Mouse (Mus musculus) urinary bladder, postnatal 14 days (tissue): ENCODE results near the gene Pik3ip1.

Experiments
- DNase-seq: peaks from one replicate; pipeline ENCODE4 v3.0.0; 2021; ENCODE audit warnings: low spot score

Pik3ip1 gene

GRCm38 (mm10) chr11:3337173-3337955 lies 7.2 kb downstream of the Pik3ip1 start:
- DNase-seq: peak; percentile 51

DNA sequence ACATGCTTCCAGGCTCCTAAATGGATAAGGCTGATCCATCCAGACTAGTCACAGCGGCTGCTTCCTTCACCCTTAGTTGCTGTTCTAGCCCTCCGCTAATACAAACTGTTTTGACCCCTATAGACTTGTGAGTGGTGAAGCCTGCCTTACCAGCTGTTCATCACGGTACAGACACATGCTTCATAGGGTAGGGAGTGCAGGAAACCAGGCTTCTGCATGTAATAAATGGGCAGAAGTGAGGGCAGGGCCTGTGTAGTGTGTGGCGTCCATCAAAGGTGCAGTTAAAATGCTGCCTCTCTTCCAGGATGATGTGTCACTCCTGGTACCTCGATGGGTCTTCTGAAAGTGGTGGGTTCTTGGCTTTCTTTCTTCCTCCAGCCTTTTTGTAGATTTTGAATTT lies 7.8 kb downstream of the Pik3ip1 start:
- DNase-seq: no peak

- DNase-seq: no peak
These were observed 11.3 kb downstream of the Pik3ip1 start for GRCm38 (mm10) chr11:3341476-3341875.

DNA sequence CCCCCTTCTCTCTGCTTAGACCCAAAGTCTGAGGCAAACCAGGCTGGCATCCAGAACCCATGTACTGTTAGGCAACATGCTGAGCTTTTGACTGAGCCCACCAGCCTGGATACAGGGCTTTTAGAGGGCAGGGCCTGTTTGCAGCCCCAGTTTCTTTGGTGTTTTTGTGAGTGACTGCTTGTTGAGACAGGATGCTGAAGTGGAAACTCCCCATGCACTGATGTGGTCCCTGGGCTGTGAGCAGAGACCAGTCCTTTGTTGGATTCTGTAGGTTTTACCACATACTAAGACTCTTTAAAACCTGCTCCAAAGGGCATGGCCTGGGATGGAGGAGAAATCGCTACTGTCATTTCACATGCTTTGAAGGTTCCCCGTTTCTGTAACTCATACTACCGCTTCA lies 14.7 kb downstream of the Pik3ip1 start:
- DNase-seq: no peak

DNA sequence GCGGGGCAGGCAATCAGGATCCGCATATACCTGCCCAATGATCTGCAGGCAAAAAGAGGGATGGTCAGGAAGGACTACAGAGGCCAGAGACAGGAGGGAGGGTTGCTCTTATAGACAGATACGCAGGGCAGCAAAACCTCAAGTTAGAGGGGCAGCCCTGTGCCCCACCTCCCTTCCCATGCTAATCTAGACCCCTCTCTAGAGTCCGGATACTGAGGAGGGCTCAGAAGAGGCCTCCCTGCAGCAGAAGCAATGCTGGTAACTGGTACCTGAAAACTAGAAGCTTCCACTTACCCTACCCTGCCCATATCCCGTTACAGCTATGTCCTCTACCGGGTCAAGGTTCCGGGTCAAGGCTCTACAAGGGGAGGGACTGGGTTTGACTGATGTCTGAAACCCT lies 16.1 kb downstream of the Pik3ip1 start:
- DNase-seq: no peak

GRCm38 (mm10) chr11:3347091-3347834 lies 17.1 kb downstream of the Pik3ip1 start:
- DNase-seq: peak; percentile 92

DNA sequence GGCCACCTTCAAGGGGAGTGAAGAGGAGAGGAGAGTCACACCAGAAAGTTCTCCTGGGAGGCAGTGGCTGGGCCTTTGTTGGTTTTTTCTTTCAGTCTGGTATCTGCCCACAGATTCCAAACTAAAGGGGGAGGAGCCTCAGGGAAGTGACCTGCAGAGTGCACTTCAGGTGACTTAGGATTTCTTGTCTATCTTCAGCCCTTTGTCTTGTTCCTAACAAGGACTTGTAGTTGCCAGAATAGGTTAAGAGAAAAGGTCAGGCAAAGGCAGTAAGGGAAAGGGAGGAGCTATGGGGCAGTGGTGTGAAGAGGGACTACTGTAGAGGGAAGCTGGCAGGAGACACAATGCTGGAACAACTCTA lies 17.6 kb downstream of the Pik3ip1 start:
- no peak for DNase-seq

DNA sequence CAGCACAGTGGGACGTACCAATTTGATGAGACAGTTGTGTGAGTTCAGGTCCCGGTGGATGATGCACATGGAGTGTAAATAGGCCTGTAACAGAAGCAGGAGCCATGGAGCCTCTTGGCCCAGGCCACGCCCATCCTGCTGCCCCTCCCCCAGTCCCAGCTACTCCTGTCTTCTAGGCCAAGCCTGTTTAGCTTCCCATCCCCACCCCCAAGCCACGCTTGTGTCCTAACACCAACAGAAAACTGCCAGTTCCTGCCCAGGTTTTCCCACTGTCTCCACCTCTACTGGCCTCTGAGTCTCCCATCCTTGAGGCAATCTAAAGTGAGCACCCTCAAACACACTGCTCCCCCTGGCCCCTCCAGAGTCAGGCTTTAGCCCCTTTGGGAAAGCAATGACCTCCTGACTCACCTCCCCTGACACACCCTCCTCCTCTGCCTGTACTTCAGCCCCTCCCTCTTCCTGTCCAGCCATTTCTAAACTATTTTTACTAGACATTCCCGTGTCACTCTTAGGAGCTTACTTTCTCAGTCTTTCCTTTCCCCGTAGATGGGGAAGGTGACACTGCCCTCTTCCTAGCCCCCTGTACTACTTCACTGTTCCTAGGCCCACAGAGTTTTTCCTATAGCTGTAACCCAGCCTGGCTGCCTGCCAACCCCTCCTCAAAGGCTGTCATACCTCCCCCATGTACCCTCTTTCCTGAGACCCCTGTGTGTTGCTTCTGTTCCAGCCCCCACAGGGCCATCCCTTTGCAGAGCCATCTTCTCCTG lies 18.6 kb downstream of the Pik3ip1 start:
- DNase-seq: peak; percentile 71

GRCm38 (mm10) chr11:3349343-3349695 lies 19.1 kb downstream of the Pik3ip1 start:
- DNase-seq: no peak

DNA sequence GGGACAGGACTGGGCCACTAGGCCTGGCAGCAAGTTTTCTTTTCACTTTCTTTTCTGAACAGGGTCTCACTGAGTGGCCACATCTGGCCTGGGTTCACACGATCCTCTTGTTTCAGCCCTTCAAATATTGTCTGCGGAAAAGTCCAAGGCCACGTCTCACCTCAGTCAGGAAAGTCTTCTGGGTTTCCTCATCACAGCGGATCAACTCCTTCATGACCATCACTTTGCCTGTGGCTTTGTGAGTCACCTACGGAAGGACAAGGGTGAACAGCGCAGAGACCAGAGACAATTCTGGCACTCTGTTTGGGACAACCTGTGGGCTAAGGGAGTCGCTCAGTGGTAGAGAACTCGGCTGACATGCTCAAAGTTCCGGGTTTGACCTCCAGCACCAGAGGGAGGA lies 21.9 kb downstream of the Pik3ip1 start:
- no peak for DNase-seq

- no peak for DNase-seq
These were observed 22.9 kb downstream of the Pik3ip1 start for GRCm38 (mm10) chr11:3352990-3353585.

DNA sequence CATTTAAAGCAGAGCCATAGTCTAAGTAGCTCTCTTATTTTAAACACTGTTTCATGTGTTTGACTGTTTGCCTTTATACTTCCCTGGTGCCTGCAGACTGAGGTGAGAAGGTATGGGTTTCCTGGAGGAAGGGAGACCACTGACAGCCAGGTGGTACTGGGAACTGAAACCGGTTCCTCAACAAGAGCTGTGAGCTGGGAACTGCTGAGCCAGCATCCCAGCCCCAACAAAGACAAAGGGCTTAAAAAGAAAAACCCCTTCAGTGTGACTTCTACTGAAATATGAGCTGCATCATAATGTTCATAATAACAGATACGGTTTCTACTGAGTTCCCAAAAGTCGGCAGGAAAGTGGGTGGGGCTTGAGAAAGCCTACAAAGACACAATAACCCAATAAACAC lies 32.7 kb downstream of the Pik3ip1 start:
- DNase-seq: no peak

- DNase-seq: peak; percentile 76
These were observed 36.2 kb downstream of the Pik3ip1 start for GRCm38 (mm10) chr11:3366411-3366810.

- DNase-seq: no peak
These were observed 38.8 kb downstream of the Pik3ip1 start for GRCm38 (mm10) chr11:3368983-3369382.

DNA sequence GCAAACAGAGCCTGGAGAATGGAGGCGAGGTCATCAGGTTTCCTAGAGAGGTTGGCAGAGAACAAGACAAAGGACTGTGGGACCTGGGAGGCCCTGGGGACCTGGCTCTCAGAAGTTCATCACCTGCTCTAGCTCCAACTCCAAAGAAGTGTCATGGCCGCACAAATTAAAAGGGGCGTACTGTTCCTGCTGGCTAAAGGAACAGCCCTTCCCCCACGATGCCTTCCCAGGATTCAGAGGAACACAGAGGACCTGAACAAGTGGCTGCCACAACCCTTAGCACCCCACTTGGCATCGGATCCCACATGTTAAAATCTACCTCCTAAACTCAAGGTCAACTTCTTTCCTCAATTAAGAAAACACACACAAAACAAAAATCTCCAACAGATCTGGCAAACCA lies 39.2 kb downstream of the Pik3ip1 start:
- no peak for DNase-seq

- no peak for DNase-seq
These were observed 40.0 kb downstream of the Pik3ip1 start for GRCm38 (mm10) chr11:3370162-3370561.

DNA sequence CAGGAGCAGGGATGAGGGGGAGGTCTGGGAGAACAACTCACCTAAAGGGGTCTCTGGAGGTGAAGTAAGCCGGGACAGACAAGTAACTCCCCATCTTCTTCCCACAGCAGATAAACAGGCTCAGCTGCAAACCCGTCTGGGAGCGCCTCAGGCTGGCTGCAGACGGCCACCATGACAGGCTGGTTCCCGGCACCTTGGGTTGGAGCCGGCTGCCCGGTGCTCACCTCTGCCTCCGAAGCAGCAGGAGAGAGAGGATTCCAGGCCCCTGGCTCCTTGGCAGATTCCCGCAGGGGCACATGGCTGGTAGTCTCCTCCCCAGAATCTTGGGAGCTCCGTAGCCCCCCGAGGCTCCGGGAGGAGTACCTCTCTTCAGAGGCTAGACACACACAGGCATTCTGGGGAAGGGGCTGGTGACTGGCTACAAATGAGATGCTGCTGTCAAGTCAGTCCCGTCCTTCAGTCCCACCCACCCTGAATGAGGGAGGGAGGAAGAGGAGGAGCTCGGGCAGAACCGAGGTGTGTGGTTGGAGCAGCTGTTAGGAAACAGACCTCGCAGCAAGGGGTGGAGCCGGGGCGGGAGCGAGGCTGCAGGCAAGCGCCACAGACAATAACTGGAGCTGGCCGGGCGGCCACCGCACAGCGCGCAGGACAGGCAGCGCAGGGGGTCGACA lies 40.9 kb downstream of the Pik3ip1 start:
- DNase-seq: peak; percentile 83

DNA sequence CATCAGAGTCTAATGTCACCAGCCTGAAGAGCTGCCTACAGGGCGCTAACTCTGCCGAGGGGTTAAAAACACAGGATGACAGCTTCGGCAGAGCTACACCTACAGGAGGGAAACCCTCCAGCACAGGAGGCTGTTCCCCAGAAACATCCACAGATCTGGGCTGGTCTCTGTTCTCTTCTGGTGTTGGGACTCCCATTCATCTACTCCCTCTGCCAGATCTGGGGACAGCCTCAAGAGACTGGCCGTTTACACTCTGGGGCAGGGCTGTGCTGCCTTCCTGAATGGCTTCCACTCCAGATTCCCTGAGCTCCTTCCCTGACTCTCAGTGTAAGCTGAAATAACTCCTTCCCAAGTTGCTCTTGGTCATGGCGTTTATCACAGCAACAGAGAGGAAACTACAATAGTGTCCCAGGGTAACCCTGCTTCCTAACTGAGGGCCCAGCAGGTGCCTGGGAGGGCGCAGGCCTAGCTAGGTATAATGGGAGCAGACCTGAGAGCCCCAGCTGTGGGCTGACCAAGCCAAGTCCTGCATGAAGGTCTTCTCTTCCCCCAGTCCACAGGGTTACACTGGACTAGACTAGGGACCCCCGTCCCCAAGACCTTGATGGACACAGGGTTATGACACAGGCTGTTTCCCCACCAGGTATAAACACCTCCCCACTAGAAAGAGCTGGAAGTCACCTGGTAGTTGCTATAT lies 41.5 kb downstream of the Pik3ip1 start:
- DNase-seq: no peak

- DNase-seq: no peak
These were observed 43.5 kb downstream of the Pik3ip1 start for GRCm38 (mm10) chr11:3373591-3374292.

DNA sequence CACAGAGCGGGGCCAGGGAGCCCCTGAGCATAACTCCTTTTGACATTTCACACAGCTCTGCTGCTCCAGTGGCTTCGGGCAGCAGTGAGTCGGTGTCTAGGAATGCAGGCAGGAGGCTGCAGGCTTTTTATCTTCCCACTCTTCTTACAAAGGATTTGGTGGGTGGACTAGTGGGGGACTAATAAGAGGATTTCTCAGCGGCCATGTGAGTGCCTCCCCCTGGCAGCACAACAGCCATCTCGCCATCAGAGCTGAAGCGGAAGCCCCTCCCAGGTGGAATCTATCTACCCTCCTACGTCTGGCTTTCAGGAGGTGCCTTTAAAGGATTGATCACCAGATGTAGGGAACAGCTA lies 44.1 kb downstream of the Pik3ip1 start:
- DNase-seq: peak; percentile 45

GRCm38 (mm10) chr11:3374741-3375140 lies 44.5 kb downstream of the Pik3ip1 start:
- no peak for DNase-seq
